Mouse (Mus musculus) left cerebral cortex, postnatal 36 days (tissue): ENCODE data around the gene Smoc1. TPM values are rescaled to one million over a fixed set of nuclear protein-coding genes. Genes with fewer than 3 reads are reported as not detected.

Experiments used
- DNase-seq, 2 experiments: peaks; one replicate each; pipeline ENCODE4 v3.0.0; 2021 to 2022; ENCODE audit warnings: low spot score in 2 of 2, mixed read lengths in 1 of 2
- intact Hi-C: fragments of 180-260 bp; cut with DNase I; formaldehyde crosslinking; loops from one replicate; pipeline ENCODE4 v1.15.1; 2025
- total RNA-seq, 2 experiments: library from RNA; stranded (reverse); gene quantifications; 2 replicates each; pipeline ENCODE4 v1.2.3; 2021

Gene Smoc1
- 1 to 10 TPM; 7.1 to 9.1 TPM for total RNA-seq

DNA sequence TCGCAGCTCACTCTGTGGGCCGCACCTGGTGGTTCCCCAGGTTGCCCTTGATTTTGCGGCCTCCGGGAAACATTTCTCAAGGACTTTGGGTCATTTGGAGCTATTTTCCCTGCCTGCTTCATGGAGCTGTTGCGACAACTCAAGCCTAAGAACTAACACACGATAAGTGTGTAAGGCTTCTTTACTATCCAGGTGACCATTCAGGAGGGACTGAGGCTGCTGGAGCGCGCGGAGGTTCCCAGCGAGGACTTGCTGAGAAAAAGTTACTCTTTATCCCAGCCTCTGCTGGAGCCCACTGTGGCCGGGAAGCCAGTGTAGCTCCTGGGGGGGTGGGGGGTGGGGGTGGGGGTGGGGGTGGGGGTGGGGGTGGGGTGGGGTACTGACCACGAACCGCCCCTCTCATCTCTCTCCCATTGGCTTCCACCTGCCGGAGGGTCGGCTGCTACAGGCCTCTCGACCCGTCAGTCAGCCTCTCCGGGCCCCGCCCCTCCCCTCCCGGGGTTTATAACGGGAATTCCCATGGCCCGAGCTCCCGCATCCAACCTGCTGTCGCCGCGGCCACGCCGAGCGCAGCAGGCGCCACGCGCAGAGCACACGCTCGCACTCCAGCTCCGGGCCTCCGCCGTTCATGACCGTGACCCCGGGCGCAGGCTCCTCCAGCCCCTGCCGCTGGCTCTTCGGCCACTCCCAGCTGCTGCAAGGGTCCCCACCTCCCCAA is at the start of gene Smoc1:
TSS of gene Smoc1 (plus strand) at position 532 of the 718 bp plus-strand sequence.
- peak; percentile 41 for DNase-seq
- intact Hi-C loops: no loop called here

DNA sequence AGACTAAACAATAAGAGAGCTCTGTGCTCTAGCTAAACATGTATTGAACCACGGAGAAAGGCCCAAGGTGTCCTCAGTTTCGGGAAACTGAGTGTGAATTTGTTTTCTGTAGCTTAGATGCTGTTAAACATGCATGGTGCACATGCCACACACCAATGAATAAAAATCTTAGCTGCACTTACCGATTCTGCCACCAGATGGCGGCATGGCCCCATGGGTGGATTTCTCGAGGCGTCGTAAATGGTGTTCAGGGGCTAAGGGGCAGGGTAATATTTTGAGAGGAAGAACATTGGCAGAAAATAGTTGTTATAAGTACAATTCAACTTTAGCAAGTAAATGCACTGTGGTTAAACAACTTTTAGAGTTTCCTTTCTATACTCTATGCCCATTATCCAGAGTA is 44.3 kb upstream of the Smoc1 start:
- intact Hi-C loops: loop anchor here (1.0 to 5.0 kb wide), 3 partner anchors 200 to 720 kb away; no protein-coding TSS in a partner anchor
- DNase-seq: peak; percentile 49 to 72

DNA sequence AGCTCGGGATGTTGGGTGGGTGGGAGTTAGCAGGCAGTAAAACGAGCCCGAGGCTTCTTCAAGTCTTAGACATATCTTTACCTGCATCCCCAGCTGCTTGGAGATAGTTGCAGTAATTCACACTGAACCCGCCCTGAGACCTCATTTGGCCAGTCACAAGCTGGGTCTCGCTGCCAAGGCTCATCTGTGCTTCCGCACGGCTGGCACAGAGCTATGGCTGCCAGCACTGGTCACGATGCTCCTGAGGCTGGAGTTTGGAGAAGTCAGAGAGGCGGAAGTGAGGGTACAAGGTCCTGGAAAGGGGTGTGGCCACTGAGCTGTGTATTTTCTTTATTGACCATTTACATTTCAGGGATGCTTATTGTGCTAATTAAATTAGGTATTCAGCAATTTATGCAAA is 42.9 kb upstream of the Smoc1 start:
- intact Hi-C loops: loop anchor here (2.0 to 5.0 kb wide), 2 partner anchors 199 to 719 kb away; no protein-coding TSS in a partner anchor
- no peak for DNase-seq

- DNase-seq: no peak
- intact Hi-C loops: no loop called here
These were observed 40.0 kb upstream of the Smoc1 start for GRCm38 (mm10) chr12:80986628-80987027.

- no peak for DNase-seq
- intact Hi-C loops: no loop called here
These were observed 38.3 kb upstream of the Smoc1 start for GRCm38 (mm10) chr12:80988286-80988685.

DNA sequence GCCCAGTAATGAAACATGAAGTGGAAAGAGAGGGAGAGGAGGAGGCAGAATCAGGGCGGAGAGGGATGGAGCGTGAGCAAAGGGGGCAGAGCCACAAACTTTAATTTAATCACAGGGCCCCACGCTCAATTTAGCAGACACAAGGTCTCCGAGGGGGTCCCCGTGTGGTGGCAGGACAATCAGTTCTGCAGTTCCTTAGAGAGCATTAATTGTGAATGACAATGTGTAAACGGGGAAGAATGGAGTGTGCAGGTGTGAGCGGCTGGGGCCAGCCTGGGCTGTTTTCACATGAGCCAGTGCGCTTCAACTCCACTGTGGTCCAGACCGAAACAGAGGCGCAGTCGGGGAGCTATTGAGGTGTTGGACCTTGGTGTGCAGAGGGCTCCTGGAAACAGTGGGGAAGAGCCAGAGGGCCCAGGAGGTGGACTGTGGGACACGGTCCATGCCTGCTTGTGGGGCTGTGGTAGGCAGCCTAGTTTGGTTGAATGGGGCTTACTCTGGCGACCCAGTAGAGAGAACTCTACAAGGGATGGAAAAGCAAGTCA is 35.6 kb upstream of the Smoc1 start:
- no peak for DNase-seq
- intact Hi-C loops: no loop called here

- DNase-seq: no peak
- intact Hi-C loops: no loop called here
These were observed 34.8 kb upstream of the Smoc1 start for GRCm38 (mm10) chr12:80991806-80992205.

GRCm38 (mm10) chr12:80992540-80993122 is 34.0 kb upstream of the Smoc1 start:
- intact Hi-C loops: no loop called here
- DNase-seq: no peak

GRCm38 (mm10) chr12:80993773-80994172 is 32.8 kb upstream of the Smoc1 start:
- intact Hi-C loops: no loop called here
- DNase-seq: no peak

DNA sequence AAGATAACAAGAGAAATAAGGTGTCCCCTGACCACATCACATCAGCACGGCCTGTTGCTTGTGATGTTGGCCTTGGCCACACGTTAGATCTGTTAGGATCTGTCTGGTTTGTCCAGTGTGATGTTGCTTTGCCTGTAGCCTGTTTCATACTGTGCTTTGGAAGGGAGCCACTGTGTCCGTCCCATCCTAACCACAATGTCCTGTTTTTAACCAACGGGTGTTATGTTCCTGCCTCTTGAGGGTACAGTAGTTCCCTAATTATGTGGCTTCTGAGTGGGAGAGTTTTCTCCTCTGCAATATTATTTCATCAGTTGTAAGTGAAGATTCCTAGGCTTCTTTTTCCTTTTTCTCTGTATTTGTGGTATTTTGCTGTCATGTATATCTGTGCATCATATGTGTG is 31.3 kb upstream of the Smoc1 start:
- DNase-seq: no peak
- intact Hi-C loops: no loop called here

GRCm38 (mm10) chr12:80997652-80998051 is 29.0 kb upstream of the Smoc1 start:
- intact Hi-C loops: no loop called here
- no peak for DNase-seq

DNA sequence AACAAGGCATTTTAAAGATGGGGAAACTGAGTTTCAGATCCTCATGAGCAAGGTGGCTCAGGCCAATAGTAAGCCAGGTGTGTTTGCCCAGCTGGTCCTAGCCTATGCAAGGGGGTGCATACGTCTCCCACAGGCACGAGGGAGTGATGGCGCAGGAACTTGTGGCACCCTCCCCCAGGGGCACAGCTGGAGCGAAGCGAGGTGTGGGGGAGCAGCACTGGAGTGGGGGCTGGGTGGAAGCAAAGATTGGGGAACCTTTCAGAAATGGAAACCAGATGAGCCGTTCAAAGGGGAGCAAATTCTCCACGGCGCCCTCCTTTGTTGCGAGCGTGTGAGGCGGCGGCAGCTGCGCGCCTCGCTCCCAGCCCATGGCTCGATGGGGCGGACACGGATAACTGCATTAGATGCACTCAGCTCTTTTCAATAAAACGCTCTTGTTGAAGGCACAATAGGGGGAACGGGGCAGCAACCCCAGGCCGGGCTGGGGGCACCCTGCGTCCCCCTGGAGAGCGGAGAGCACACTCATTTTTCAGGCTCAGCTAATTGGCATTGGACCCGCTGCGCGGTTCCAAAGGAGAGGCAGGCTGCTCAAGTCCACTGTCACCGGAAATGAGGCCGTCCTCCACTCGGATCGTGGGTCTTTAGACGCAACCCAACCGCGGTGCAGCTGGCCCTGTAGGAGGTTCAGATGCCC is 27.9 kb upstream of the Smoc1 start:
- intact Hi-C loops: no loop called here
- DNase-seq: no peak

DNA sequence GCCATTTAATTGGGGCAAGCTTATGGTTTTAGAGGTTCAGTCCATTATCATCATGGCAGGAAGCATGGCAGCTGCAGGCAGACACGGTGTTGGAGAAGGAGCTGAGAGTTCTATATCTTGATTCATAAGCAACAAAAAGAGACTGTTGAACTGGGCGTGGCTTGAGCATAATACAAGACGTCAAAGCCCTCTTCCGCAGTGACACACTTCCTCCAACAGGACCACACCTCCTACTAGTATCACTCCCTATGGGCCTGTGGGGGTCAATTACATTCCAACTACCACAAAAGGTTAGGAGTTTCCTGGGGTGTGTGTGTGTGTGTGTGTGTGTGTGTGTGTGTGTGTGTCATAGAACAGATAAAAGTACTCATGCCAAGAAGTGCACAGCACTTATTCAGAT is 25.7 kb upstream of the Smoc1 start:
- intact Hi-C loops: no loop called here
- no peak for DNase-seq

DNA sequence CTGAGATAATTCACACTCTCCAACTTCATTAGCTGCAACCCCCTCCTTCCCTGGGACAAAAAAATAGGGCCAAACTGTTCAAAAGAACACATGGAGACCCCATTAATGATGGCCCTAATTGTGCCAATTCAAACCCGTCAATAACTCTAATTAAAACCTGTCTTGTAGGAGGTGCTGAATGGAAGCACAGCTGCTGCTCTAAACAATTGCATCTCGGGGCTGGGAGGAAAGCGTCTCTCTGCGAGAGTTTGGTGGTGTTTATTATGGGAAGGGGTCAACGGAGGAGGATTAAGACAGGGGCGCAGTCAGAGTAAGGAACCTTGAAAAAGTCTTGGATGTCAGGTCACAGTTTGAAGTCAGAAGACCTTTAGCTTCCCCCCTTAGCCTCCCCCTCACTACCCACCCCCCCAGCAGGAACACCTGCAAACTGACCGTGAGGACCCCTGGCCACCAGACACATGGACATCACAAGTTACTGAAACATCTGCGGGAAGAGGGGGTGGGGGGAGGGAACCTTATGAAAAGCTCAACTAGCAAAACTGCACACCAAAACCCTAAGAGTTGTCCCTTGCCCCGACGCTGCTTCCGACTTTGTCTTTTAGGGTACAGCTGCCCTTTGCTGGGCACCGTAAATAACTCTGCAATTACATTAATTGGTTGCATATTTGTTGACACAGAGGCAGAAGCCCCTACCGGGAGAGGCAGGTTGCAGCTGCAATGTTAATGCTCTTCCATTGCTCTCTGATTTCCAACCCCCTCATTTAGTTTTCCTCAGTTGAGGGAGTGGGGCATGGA is 23.6 kb upstream of the Smoc1 start:
- intact Hi-C loops: no loop called here
- DNase-seq: no peak

GRCm38 (mm10) chr12:81009813-81010212 is 16.8 kb upstream of the Smoc1 start:
- intact Hi-C loops: no loop called here
- no peak for DNase-seq

GRCm38 (mm10) chr12:81011994-81012393 is 14.6 kb upstream of the Smoc1 start:
- DNase-seq: no peak
- intact Hi-C loops: no loop called here

GRCm38 (mm10) chr12:81013496-81013895 is 13.1 kb upstream of the Smoc1 start:
- intact Hi-C loops: no loop called here
- no peak for DNase-seq

- intact Hi-C loops: no loop called here
- no peak for DNase-seq
These were observed 9.0 kb upstream of the Smoc1 start for GRCm38 (mm10) chr12:81017624-81018023.

GRCm38 (mm10) chr12:81018516-81019279 is 7.9 kb upstream of the Smoc1 start:
- DNase-seq: no peak
- intact Hi-C loops: no loop called here
